Mouse (Mus musculus): Measurements from ENCODE around the gene Cdh20.

- TF ChIP-seq CTCF (IDR thresholded peaks at IDR 0.05; ENCODE audit: control insufficient read depth, insufficient read depth, insufficient replicate concordance, low read depth, low read length) (no peak), POLR2A (IDR thresholded peaks at IDR 0.05; ENCODE audit: control insufficient read depth, low read depth, low read length) (no peak)
Observed at GRCm38 (mm10) chr1:104993905-104994611, 225.7 kb downstream of the Cdh20 start.
